ENCODE assay signal across 26 mouse cellular contexts in the genomic region with DNA sequence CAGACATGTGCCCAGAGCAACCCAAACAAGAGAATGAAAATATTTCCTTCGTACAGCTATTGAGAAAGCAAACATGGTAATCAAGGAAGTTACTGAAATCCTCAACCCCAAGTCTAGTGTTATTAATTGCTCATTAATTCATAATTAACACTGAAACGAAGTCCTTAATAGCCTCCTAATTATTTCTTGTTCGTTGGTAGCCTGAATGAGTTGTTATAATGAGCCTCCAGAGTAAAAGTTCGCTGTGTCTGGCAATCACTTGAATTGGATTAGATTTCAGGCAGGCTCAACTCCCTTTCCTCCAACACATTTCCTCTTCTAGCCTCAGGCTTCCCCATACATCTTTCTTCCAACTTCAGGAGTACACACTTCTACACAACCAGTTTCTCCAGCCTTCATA. TPM values are rescaled to one million over a fixed set of nuclear protein-coding genes. Genes with fewer than 3 reads are reported as not detected.
DNase-seq lines count a peak whose midpoint lies in the region; ATAC-seq and TF ChIP-seq lines count a peak whose summit lies in the region.
"Had no signal": no experiment of that assay in that cellular context is flagged by ENCODE, and none has a peak within 500 bp of the region (broad histone marks: within the 10 kb centered on the region; RNA-seq: fewer than 3 reads in every experiment).

No protein-coding gene starts in this region.

- H3K9ac ChIP-seq in midbrain, embryonic 11.5 days (ENCODE audit: low read length) = no peak overlapping the region
- H3K9ac ChIP-seq in midbrain, embryonic 15.5 days = no peak overlapping the region
- H3K9ac ChIP-seq: embryonic facial prominence, embryonic 13.5 days; embryonic facial prominence, embryonic 15.5 days; forebrain, embryonic 13.5 days; forebrain, postnatal 0 days had no signal

- no peak overlapping the region for H3K27ac ChIP-seq in midbrain, embryonic 11.5 days (ENCODE audit: low read depth, low read length)
- no peak overlapping the region for H3K27ac ChIP-seq in midbrain, embryonic 15.5 days
- H3K27ac ChIP-seq: embryonic facial prominence, embryonic 13.5 days; embryonic facial prominence, embryonic 15.5 days; forebrain, embryonic 13.5 days had no signal

- no peak for TF ChIP-seq POLR2A in brain, embryonic 14.5 days (IDR thresholded peaks at IDR 0.05; ENCODE audit: borderline replicate concordance, extremely low read depth, insufficient read depth, insufficient read length, poor library complexity, severe bottlenecking)

- H3K27me3 ChIP-seq in midbrain, embryonic 11.5 days (ENCODE audit: control insufficient read depth, insufficient read depth, low read length) = peaks cover 2% of the 10 kb centered on the region
- no peaks in the 10 kb centered on the region for H3K27me3 ChIP-seq in midbrain, embryonic 15.5 days (replicated peaks)
- H3K27me3 ChIP-seq: embryonic facial prominence, embryonic 13.5 days had no signal

- no peaks in the 10 kb centered on the region for H3K36me3 ChIP-seq in midbrain, embryonic 11.5 days (ENCODE audit: control insufficient read depth, insufficient read depth, low read length)
- H3K36me3 ChIP-seq in midbrain, embryonic 15.5 days (replicated peaks) = no peaks in the 10 kb centered on the region
- H3K36me3 ChIP-seq: embryonic facial prominence, embryonic 13.5 days; embryonic facial prominence, embryonic 15.5 days had no signal

- H3K4me1 ChIP-seq in midbrain, embryonic 11.5 days (ENCODE audit: control insufficient read depth, insufficient read depth, low read length) = peaks cover 6% of the 10 kb centered on the region
- H3K4me1 ChIP-seq in midbrain, embryonic 15.5 days = peaks cover 17% of the 10 kb centered on the region
- H3K4me1 ChIP-seq: embryonic facial prominence, embryonic 15.5 days had no signal

- H3K4me3 ChIP-seq in midbrain, embryonic 11.5 days (ENCODE audit: low read depth, low read length) = no peak overlapping the region
- H3K4me3 ChIP-seq in midbrain, embryonic 15.5 days = no peak overlapping the region
- H3K4me3 ChIP-seq: embryonic facial prominence, embryonic 13.5 days; embryonic facial prominence, embryonic 15.5 days; forebrain, embryonic 13.5 days had no signal

- DNase-seq in midbrain, embryonic 11.5 days (ENCODE audit: low spot score, missing footprints) = peak; percentile 39
- DNase-seq in Muller cell, postnatal 12 days (ENCODE audit: inconsistent ontology term) = peak; percentile 60
- DNase-seq in brain, embryonic 14.5 days (ENCODE audit: low read depth) = peak; percentile 75
- DNase-seq: adrenal gland, adult 8-10 months; adrenal gland, postnatal 14 days; adrenal gland, postnatal 36 days; cerebellum, adult 11 months; cerebellum, adult 18-20 months; cerebellum, adult 8-10 months; cerebellum, adult 9-11 months; cerebellum, postnatal 14 days; cerebellum, postnatal 36 days; embryo, embryonic 11 days; forebrain, postnatal 0 days had no signal

- WGBS in midbrain, embryonic 11.5 days = 74% methylated on average over 4 of the region's 4 CpGs
- WGBS in midbrain, embryonic 15.5 days = 60% methylated on average over 4 of the region's 4 CpGs

- no peak for ATAC-seq in midbrain, embryonic 11.5 days (ENCODE audit: low FRiP score)
- ATAC-seq in midbrain, embryonic 15.5 days (replicated peaks) = no peak
- no peak for ATAC-seq in erythroblast, adult 5-6 weeks (replicated peaks; ENCODE audit: low FRiP score, poor library complexity, severe bottlenecking)
- ATAC-seq: activated CD4-positive, CD25-positive, alpha-beta regulatory T cell, adult 4 months; forebrain, embryonic 13.5 days; forebrain, postnatal 0 days; Patski had no signal

- H3K9me3 ChIP-seq in midbrain, embryonic 11.5 days (ENCODE audit: control insufficient read depth, low read length) = no peaks in the 10 kb centered on the region
- no peaks in the 10 kb centered on the region for H3K9me3 ChIP-seq in midbrain, embryonic 15.5 days
- H3K9me3 ChIP-seq: embryonic facial prominence, embryonic 13.5 days; embryonic facial prominence, embryonic 15.5 days; forebrain, embryonic 13.5 days had no signal

- no peak for TF ChIP-seq CTCF in brain, embryonic 14.5 days (IDR thresholded peaks at IDR 0.05; ENCODE audit: borderline replicate concordance, extremely low read depth, insufficient read depth, insufficient read length)

- no peak overlapping the region for H3K4me2 ChIP-seq in midbrain, embryonic 11.5 days
- no peak overlapping the region for H3K4me2 ChIP-seq in midbrain, embryonic 15.5 days
- H3K4me2 ChIP-seq: embryonic facial prominence, embryonic 13.5 days; embryonic facial prominence, embryonic 15.5 days; forebrain, embryonic 13.5 days had no signal

RNA-seq across cellular contexts. Expression of a gene that starts 27.6 kb away (rescaled TPM):
- polyA plus RNA-seq in midbrain, embryonic 11.5 days (2014; fragmentation: Nextera tagmentation; extraction: Ambion mirVana) = 0.18 and 0.65 TPM in 2 replicates
- polyA plus RNA-seq in midbrain, embryonic 15.5 days (2015; fragmentation: Nextera tagmentation; extraction: Ambion mirVana) = 0.92 and 1.0 TPM in 2 replicates
- polyA plus RNA-seq in brain, embryonic 14.5 days (2012; rRNA removed) = 10.5 and 22.5 TPM in 2 replicates
- not detected in 2 replicates for total RNA-seq in erythroblast, adult 5-6 weeks (2015; ENCODE audit: low replicate concordance)
- total RNA-seq in erythroblast, adult 5-6 weeks (2017; ENCODE audit: low replicate concordance) = not detected in 2 replicates
- total RNA-seq: adrenal gland, adult 18-20 months; adrenal gland, adult 8-10 months; adrenal gland, postnatal 14 days; adrenal gland, postnatal 36 days; common myeloid progenitor, adult 5-6 weeks; ES-E14; MEL had no signal
- polyA plus RNA-seq: activated CD4-positive, CD25-positive, alpha-beta regulatory T cell, adult 4 months; C2C12; embryonic facial prominence, embryonic 13.5 days; Patski had no signal
